Mouse (Mus musculus): Measurements from ENCODE around the gene Ptprs.

Ptprs gene

GRCm38 (mm10) chr17:56490438-56491152 is 14.3 kb upstream of the Ptprs start:
- DNase-seq (ENCODE audit: low spot score) = no peak

- DNase-seq (ENCODE audit: low spot score) = no peak
Observed at GRCm38 (mm10) chr17:56488028-56488427, 11.7 kb upstream of the Ptprs start.

GRCm38 (mm10) chr17:56487441-56487888 is 11.2 kb upstream of the Ptprs start:
- DNase-seq (ENCODE audit: low spot score) = no peak

- DNase-seq (ENCODE audit: low spot score) = no peak
Observed at GRCm38 (mm10) chr17:56485926-56486325, 9.6 kb upstream of the Ptprs start.

GRCm38 (mm10) chr17:56485118-56485517 is 8.8 kb upstream of the Ptprs start:
- no peak for DNase-seq (ENCODE audit: low spot score)

GRCm38 (mm10) chr17:56482671-56483070 is 6.4 kb upstream of the Ptprs start:
- no peak for DNase-seq (ENCODE audit: low spot score)

GRCm38 (mm10) chr17:56479358-56479757 is 3.1 kb upstream of the Ptprs start:
- DNase-seq (ENCODE audit: low spot score) = no peak

- DNase-seq (ENCODE audit: low spot score) = no peak
Observed at GRCm38 (mm10) chr17:56478191-56478611, 1.9 kb upstream of the Ptprs start.

- DNase-seq (ENCODE audit: low spot score) = no peak
Observed at GRCm38 (mm10) chr17:56477191-56477818, 1.0 kb upstream of the Ptprs start.

- DNase-seq (ENCODE audit: low spot score) = no peak
Observed at GRCm38 (mm10) chr17:56475584-56476401, 490 bp downstream of the Ptprs start.

- DNase-seq (ENCODE audit: low spot score) = no peak
Observed at GRCm38 (mm10) chr17:56474831-56475581, 1.3 kb downstream of the Ptprs start.

GRCm38 (mm10) chr17:56474311-56474830 is 1.9 kb downstream of the Ptprs start:
- DNase-seq (ENCODE audit: low spot score) = no peak

- DNase-seq (ENCODE audit: low spot score) = no peak
Observed at GRCm38 (mm10) chr17:56473611-56473905, 2.7 kb downstream of the Ptprs start.

GRCm38 (mm10) chr17:56472733-56473610 is 3.3 kb downstream of the Ptprs start:
- DNase-seq (ENCODE audit: low spot score) = no peak

GRCm38 (mm10) chr17:56472121-56472520 is 4.2 kb downstream of the Ptprs start:
- no peak for DNase-seq (ENCODE audit: low spot score)

- no peak for DNase-seq (ENCODE audit: low spot score)
Observed at GRCm38 (mm10) chr17:56471136-56471535, 5.1 kb downstream of the Ptprs start.

GRCm38 (mm10) chr17:56470571-56470970 is 5.7 kb downstream of the Ptprs start:
- DNase-seq (ENCODE audit: low spot score) = no peak

GRCm38 (mm10) chr17:56470001-56470436 is 6.3 kb downstream of the Ptprs start:
- DNase-seq (ENCODE audit: low spot score) = no peak

- DNase-seq (ENCODE audit: low spot score) = no peak
Observed at GRCm38 (mm10) chr17:56469275-56469674, 7.0 kb downstream of the Ptprs start.

- no peak for DNase-seq (ENCODE audit: low spot score)
Observed at GRCm38 (mm10) chr17:56468870-56469269, 7.4 kb downstream of the Ptprs start.

- no peak for DNase-seq (ENCODE audit: low spot score)
Observed at GRCm38 (mm10) chr17:56468380-56468779, 7.9 kb downstream of the Ptprs start.

Measured in ovary, adult 18-20 months (tissue).